Mouse (Mus musculus): ENCODE data around the gene Sp2. TPM values are rescaled to one million over a fixed set of nuclear protein-coding genes. Genes with fewer than 3 reads are reported as not detected.

Gene Sp2
- polyA plus RNA-seq, 1 experiment from 2014 or later = 14.9 TPM

DNA sequence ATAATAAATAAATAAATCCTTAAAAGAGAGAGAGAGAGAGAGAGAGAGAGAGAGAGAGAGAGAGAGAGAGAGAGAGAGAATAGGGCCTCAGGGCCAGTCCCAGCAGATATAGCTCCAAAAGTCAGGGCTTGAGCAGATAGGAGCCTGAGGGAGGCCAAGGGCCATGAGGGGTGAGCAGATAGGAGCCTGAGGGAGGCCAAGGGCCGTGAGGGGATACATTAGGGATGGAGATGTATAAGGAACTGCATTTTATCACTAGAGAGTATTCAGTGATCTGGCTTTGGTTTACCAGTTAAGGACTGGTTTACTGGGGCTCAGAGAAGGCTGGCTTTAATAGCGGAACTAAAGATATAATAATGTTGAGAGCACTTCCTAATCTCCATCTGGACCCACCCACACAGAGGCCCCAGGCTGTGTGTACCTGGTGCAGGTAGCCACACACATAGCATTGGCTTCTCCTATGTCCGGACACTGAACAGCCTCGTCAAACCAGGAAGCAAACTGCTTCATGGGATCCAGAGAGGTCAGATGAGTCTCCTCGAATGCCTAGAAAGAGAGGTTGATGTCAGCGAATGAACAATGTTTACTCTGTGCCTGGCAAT lies 40.7 kb downstream of the Sp2 start:
- WGBS = 75% methylated on average over 6 of the region's 6 CpGs
- no peaks in the 10 kb centered on the region for H3K36me3 ChIP-seq
- H3K9ac ChIP-seq (replicated peaks) = no peak overlapping the region
- H3K4me2 ChIP-seq (replicated peaks) = no peak overlapping the region
- no peak overlapping the region for H3K4me3 ChIP-seq
- H3K9me3 ChIP-seq = no peaks in the 10 kb centered on the region
- H3K27me3 ChIP-seq = no peaks in the 10 kb centered on the region
- peaks cover 18% of the 10 kb centered on the region for H3K4me1 ChIP-seq
- ATAC-seq (replicated peaks) = no peak
- H3K27ac ChIP-seq (replicated peaks) = no peak overlapping the region

DNA sequence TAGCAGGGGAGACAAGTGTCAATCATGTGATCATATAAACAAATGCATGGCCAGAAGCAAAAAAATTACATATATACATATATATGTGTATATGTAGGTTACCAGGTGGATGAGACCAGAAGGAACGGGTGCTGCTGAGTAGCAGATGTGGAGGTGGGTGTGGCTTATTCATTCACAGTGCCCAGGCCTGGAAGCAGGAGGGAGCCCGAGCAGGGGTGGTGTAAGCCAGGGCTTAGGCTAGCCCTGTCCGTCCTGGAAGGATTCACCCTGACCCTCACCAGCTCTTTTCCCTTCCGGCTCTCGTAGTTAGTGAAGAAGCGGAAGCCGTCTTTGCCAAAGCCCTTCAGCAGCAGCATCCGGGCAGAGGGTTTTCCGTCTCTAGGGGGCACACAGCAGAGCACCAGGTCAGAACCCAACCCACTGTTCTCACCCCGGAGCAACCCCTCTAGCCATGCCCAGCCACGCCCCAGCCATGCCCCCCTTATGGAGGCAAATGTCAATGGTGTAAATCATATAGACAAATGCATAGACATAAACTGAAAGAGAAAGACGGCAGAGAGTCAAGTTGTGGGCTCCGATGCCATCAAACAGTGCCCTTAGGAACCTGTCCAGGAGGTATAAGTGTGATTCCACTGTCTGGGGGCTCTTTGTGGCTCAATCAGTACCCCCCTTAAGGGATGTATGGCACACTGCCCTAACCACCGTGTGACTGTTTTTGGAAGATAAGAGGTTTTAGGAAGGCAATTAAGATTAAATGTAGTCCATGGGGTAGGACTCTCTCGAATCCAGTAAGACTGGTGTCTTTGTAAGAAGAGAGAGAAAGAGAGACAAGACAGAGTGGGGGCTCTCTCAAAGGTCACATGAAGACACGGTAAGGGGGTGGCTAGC lies 41.9 kb downstream of the Sp2 start:
- no peak overlapping the region for H3K4me3 ChIP-seq
- peaks cover 18% of the 10 kb centered on the region for H3K4me1 ChIP-seq
- H3K4me2 ChIP-seq (replicated peaks) = no peak overlapping the region
- H3K9ac ChIP-seq (replicated peaks) = no peak overlapping the region
- no peak for ATAC-seq (replicated peaks)
- no peak overlapping the region for H3K27ac ChIP-seq (replicated peaks)
- no peaks in the 10 kb centered on the region for H3K36me3 ChIP-seq
- 80% methylated on average over 16 of the region's 16 CpGs for WGBS
- no peaks in the 10 kb centered on the region for H3K9me3 ChIP-seq
- no peaks in the 10 kb centered on the region for H3K27me3 ChIP-seq

DNA sequence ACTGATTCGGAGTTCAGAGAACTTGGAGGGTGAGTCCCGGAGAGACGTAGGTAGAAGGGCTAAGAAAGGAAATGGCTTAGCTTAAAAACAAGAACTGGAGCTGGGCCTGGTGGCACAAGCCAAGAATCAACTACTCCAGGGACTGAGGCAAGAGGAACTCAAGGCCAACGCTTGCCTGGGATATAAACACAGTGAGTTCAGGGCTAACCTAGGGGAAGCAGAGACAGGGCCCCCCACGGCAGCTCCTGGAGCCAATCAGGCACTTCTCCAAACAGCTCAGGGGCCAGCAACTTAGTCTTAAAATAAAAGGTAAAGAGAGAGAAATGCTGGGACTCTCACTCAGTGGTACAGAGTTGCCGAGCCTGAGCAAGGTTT lies 44.3 kb downstream of the Sp2 start:
- 87% methylated on average over 6 of the region's 6 CpGs for WGBS
- H3K9me3 ChIP-seq = no peaks in the 10 kb centered on the region
- no peak overlapping the region for H3K4me2 ChIP-seq (replicated peaks)
- no peak for ATAC-seq (replicated peaks)
- H3K4me3 ChIP-seq = no peak overlapping the region
- H3K27ac ChIP-seq (replicated peaks) = no peak overlapping the region
- H3K4me1 ChIP-seq = peaks cover 2% of the 10 kb centered on the region
- H3K9ac ChIP-seq (replicated peaks) = no peak overlapping the region
- no peaks in the 10 kb centered on the region for H3K36me3 ChIP-seq
- no peaks in the 10 kb centered on the region for H3K27me3 ChIP-seq

DNA sequence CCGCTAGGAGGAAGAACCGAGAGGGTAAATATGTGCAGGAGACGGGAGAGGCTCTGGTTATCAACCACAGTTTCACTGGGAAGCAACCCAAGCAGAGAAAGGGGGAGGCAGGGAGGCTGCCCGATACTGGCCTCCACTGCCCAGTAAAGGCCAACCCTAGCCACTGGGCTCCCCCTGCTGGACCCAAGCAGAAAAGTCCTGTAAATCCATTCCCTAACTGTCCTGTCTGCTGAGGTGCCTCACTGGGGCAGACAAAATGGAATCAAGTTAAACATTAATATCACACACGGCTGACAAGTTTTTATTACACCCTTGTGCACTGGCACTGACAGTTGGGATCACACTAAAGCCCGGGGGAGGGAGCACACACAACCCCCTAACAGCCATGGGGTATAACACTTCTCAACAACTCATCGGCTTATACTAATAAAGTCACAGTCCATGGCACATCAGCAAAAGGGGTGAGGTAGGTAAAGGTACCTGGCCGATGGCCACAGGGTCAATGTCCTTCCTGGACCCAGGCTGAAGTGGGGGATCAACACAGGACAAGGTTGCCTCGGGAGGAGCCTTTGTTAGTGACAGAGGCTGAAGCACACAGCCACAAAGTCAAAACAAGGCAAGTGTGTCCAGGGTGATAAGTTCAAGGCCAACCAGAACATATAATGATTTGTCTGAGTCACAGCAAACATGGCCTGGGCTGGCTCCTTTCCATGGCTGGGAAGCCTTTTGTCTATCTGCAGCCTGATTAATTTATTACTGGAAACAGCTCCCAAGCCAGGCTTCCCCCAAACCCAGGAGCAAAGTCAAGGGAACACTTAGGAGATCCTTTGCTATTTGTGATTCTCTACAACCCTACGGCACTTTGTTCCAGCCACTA lies 45.0 kb downstream of the Sp2 start:
- H3K4me2 ChIP-seq (replicated peaks) = no peak overlapping the region
- H3K9me3 ChIP-seq = no peaks in the 10 kb centered on the region
- H3K9ac ChIP-seq (replicated peaks) = no peak overlapping the region
- H3K27ac ChIP-seq (replicated peaks) = no peak overlapping the region
- 53% methylated on average over 10 of the region's 10 CpGs for WGBS
- H3K36me3 ChIP-seq = no peaks in the 10 kb centered on the region
- no peak overlapping the region for H3K4me3 ChIP-seq
- no peak for ATAC-seq (replicated peaks)
- no peaks in the 10 kb centered on the region for H3K4me1 ChIP-seq
- H3K27me3 ChIP-seq = no peaks in the 10 kb centered on the region

DNA sequence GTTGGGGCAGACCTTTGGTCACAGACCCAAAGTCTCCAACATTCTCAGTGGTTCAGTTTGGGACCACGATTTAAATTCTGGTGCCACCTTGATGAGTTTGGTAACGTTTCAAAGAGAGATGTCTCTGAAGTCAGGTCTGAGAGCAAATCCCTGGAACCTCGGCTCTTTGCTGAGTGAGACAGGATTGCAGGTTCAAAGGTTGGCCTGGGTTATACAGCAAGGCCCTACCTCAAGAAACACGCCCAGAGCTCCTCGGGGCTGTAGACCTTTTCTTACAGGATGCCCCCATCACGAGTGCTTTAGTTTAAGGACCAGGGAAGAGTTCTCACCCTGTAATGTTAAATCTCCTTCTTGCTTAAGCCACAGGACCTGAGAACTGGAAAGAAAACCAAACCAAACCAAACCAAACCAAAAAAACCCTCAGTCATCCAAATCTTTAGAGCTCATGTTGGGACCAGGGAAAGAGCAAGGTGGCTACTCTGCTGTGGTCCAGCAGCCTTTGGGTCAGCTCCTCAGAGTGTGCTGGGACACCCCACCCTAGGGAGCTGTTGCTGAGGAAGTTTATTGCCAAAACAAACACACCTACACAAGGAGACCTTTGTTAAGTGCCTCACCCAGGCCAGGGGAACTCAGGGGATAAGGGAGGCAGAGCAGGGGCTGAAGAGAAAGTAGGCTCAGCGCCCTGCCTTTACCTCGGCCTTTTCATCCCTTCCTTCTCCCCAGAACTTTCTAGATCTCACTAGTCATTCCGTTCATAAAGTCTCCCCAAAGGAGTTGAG lies 46.7 kb downstream of the Sp2 start:
- no peaks in the 10 kb centered on the region for H3K4me1 ChIP-seq
- no peaks in the 10 kb centered on the region for H3K27me3 ChIP-seq
- no peak overlapping the region for H3K4me2 ChIP-seq (replicated peaks)
- no peak overlapping the region for H3K27ac ChIP-seq (replicated peaks)
- WGBS = 92% methylated on average over 9 of the region's 9 CpGs
- no peaks in the 10 kb centered on the region for H3K36me3 ChIP-seq
- H3K4me3 ChIP-seq = no peak overlapping the region
- no peak overlapping the region for H3K9ac ChIP-seq (replicated peaks)
- no peak for ATAC-seq (replicated peaks)
- H3K9me3 ChIP-seq = no peaks in the 10 kb centered on the region

DNA sequence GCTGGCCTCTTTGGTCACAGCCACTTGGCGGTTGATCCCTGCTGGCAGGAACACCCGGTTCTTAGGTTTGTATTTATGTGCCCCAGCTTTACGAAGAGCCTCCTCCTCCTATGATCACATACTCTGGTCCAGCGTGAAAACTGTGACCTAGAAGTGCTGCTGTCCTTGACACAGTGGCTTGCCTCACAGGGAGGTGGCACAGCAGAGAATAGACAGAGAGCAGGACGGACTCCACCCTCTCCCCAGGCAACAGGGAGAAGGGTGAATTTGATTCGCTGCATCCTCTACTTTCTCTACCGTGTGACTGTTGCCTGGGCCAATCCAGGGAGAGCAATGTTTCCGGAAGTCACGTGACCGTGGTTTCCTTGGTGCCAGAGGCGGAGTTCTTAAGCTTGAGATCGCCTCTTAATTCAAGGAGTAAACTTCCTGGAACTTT lies 47.8 kb downstream of the Sp2 start:
- no peak overlapping the region for H3K9ac ChIP-seq (replicated peaks)
- no peaks in the 10 kb centered on the region for H3K9me3 ChIP-seq

DNA sequence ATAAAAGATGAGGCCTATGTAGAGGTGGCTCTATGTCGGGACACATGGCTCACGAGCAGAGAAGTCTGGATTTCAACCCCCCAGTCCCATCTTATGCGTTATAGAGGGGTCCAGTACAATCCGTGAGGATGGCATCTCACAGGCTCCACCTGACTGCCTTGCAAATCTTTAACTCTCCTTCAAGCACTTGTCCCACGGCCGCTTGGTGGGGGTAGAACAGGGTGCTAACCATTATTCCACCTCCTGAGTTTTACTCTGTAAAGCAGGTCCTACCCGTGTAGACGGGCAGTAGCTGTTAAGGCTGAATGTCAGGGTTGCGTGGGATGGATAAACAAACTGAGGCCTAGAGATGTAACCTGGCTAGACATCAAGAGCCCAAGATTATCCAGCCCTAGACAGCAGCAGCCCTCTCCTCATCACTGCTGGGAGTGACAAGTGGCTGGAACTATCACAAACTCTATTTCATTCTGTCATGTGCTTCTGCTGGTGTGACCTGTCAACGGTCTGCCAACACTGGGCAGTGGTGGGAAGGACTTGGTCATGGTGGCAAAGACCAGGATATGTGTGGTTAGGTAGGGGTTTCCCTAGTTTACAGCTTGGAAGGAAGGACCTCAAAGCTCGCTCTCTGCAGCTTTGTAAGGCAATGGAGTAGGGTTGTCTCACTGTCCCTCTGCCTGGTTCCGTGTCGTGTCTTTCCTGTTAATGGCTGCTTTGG lies 49.0 kb downstream of the Sp2 start:
- no peaks in the 10 kb centered on the region for H3K4me1 ChIP-seq
- peaks cover 11% of the 10 kb centered on the region; the same call in 1 of the 2 replicates for H3K27me3 ChIP-seq
- WGBS = 94% methylated on average over 13 of the region's 13 CpGs
- H3K4me2 ChIP-seq (replicated peaks) = no peak overlapping the region
- no peak overlapping the region for H3K9ac ChIP-seq (replicated peaks)
- no peak overlapping the region for H3K4me3 ChIP-seq
- no peak overlapping the region for H3K27ac ChIP-seq (replicated peaks)
- H3K9me3 ChIP-seq = no peaks in the 10 kb centered on the region
- H3K36me3 ChIP-seq = no peaks in the 10 kb centered on the region
- ATAC-seq (replicated peaks) = no peak

More for the DNA sequence above, 47.8 kb downstream of the Sp2 start:
- peaks cover under 1% of the 10 kb centered on the region; the same call in 1 of the 2 replicates for H3K27me3 ChIP-seq
- H3K4me3 ChIP-seq = 0 out of 2 replicates have a peak overlapping the region, but pooled peaks have one; percentile 8
- no peaks in the 10 kb centered on the region for H3K36me3 ChIP-seq
- H3K4me2 ChIP-seq (replicated peaks) = peak overlapping the region; percentile 26
- no peak overlapping the region for H3K27ac ChIP-seq (replicated peaks)
- no peaks in the 10 kb centered on the region for H3K4me1 ChIP-seq
- peak; percentile 61; the same call in 1 of the 2 replicates for ATAC-seq (replicated peaks)
- 23% methylated on average over 12 of the region's 12 CpGs for WGBS

DNA sequence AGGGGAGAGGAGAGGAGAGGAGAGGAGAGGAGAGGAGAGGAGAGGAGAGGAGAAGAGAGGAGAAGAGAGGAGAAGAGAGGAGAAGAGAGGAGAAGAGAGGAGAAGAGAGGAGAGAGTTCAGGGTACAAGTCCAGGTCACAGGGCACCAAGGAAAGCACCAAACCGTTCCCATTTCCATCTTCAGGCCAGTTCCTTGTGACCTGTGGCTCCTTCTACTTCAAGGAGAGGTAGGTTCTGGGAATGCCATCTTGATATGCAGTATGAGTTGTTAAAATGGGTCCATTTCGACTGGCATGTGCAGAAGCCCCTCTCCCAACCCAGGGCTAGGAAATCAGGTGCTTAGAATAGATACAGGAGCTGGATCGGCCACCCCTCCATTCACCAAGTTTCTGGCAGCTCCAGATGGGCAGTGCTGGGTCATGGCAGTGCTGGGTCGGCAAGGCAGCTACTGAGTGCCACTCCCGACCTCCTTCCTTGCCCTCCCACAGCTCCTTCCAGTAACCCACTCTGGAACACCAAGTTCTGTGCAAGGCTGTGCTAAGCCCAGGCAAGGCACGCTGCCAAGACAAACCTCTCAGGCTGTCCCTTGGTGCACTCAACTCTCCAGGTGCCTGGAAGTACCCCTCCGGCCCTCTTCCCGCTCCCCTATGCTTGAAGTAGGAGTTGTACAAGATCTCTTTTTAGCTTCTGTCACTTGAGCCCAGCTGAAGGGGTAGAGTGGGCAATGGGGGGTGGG lies 51.3 kb downstream of the Sp2 start:
- Histone ChIP-seq H3K4me1 (no peaks in the 10 kb centered on the region), H3K36me3 (no peaks in the 10 kb centered on the region), H3K4me2 (replicated peaks) (no peak overlapping the region), H3K27ac (replicated peaks) (no peak overlapping the region), H3K4me3 (no peak overlapping the region), H3K9me3 (no peaks in the 10 kb centered on the region), H3K9ac (replicated peaks) (no peak overlapping the region), H3K27me3 (peaks cover 11% of the 10 kb centered on the region)
- WGBS = 70% methylated on average over 8 of the region's 8 CpGs
- no peak for ATAC-seq (replicated peaks)

DNA sequence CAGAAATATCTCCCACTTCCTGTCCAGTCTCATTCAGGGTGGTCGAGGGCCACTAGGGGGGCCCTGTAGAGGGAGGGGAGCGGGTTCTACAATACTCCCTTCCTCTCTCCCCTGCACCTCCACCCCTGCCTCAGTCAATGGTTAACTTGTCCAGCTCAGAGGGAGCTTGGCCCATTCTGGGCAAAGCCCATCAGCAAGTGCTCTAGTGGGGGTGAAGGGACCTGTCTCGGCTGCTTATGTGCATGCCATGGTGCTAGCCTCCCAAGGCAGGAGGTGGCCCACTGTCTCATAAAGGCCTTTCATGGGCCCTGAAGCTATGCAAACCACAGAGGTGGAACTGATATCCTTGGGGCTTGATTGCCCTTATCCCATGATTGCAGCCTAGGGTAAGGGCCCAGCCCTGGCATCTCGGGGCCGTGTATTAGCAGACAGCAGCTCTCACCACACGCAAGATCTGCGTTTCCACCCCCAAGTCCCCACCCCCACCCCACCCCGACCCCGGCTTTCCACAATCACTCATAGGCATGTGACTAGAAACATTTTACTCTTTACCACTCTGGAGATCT lies 52.9 kb downstream of the Sp2 start:
- ATAC-seq (replicated peaks) = no peak
- Histone ChIP-seq H3K4me2 (replicated peaks) (no peak overlapping the region), H3K9ac (replicated peaks) (no peak overlapping the region), H3K36me3 (no peaks in the 10 kb centered on the region), H3K9me3 (no peaks in the 10 kb centered on the region), H3K4me3 (no peak overlapping the region), H3K27ac (replicated peaks) (no peak overlapping the region), H3K27me3 (peaks cover 11% of the 10 kb centered on the region), H3K4me1 (no peaks in the 10 kb centered on the region)
- 74% methylated on average over 9 of the region's 9 CpGs for WGBS

DNA sequence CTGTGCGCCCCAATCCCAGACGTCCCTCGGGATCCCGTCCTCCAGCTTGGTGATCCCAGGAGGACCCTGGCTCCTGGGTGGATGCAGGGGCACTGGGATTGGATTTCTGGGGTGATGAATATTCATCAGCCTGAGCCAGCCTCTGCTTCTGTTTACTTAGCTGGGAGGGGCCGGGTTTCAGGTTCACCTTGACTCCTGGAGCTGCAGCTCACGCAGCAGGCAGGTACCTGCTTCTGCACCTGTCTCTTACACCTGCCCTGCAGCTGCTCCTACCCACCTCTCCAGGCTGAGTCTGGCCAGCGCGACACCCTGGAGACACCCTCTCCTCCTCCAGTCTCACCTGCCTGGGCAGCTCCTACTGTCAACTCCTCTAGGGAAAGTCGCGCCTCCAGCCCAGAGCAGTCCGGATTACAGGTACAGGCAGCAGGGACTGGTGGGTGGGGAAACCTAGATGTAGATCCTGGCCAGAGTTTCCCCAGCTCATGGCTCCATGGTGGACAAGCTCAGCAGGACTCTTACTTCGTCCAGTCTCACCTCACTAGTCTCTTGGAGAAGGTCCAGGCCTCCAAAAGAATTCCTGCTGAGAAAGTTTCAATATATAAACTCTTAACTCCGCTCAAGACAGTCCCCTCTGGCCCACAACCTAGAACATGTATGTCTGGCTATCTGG lies 53.5 kb downstream of the Sp2 start:
- Histone ChIP-seq H3K4me2 (replicated peaks) (no peak overlapping the region), H3K4me1 (no peaks in the 10 kb centered on the region), H3K9me3 (no peaks in the 10 kb centered on the region), H3K36me3 (no peaks in the 10 kb centered on the region), H3K27me3 (peaks cover 11% of the 10 kb centered on the region), H3K4me3 (no peak overlapping the region), H3K9ac (replicated peaks) (no peak overlapping the region), H3K27ac (replicated peaks) (no peak overlapping the region)
- WGBS = 16% methylated on average over 13 of the region's 13 CpGs
- ATAC-seq (replicated peaks) = no peak
